Mouse (Mus musculus): Measurements from ENCODE around the gene Ifi211.
"Not testable (repeated sequence)": the region's sequence is repeated elsewhere in the genome, so short reads cannot be mapped to it uniquely, and the experiment has no call there.

GRCm38 (mm10) chr1:173941924-173942779 is 29.3 kb upstream of the Ifi211 start, which contains the start of the genes Mndal and Ifi203:
- not testable (repeated sequence) for TF ChIP-seq TAL1, GATA1 (IDR thresholded peaks at IDR 0.05; ENCODE audit: low read length)

Measured in erythroblast, embryonic 14.5 days (primary cell).